Mouse (Mus musculus): ENCODE measurements at regions not wholly inside any gene's neighbourhood (a gene's known extent, or its start where the extent isn't known, plus 50 kb on each side); places are given as distances from the start of the nearest gene placed in this dataset.

GRCm38 (mm10) chr5:73904146-73904811 is 164.0 kb downstream of the Usp46 start:
- 90% methylated on average over 8 of the region's 8 CpGs for WGBS
- H3K4me2 ChIP-seq (ENCODE audit: low read depth): no peak overlapping the region
- no peak for DNase-seq (ENCODE audit: low spot score)

DNA sequence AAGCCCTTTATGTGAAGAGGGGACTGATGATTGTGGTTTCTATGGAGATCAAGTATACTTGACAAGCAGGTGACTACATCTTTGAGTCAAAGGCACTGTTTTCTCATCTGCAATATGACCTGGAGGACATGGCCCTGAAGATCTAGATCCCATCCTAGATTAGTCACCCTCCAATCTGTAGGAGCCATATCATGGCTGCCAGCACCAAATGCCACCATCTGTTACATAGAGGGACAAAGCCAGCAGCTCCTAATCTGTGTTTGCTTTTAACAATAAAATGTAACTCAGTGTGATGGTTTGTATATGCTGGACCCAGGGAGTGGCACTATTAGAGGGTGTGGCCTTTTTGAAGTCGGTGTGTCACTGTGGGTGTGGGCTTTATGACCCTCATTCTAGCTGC is 156.1 kb downstream of the Usp46 start:
- H3K36me3 ChIP-seq (ENCODE audit: control insufficient read depth, insufficient read depth, low read length): no peaks in the 10 kb centered on the region

More at GRCm38 (mm10) chr5:73904146-73904811, 164.0 kb downstream of the Usp46 start:
- Histone ChIP-seq H3K9me3 (ENCODE audit: control insufficient read depth, low read length) (no peaks in the 10 kb centered on the region), H3K9ac (ENCODE audit: low read length) (no peak overlapping the region), H3K27ac (ENCODE audit: low read depth, low read length) (no peak overlapping the region), H3K4me3 (ENCODE audit: low read depth, low read length) (no peak overlapping the region), H3K36me3 (ENCODE audit: control insufficient read depth, insufficient read depth, low read length) (no peaks in the 10 kb centered on the region), H3K4me1 (ENCODE audit: control insufficient read depth, insufficient read depth, low read length) (peaks cover 4% of the 10 kb centered on the region; the same call in 1 of the 2 replicates), H3K27me3 (ENCODE audit: control insufficient read depth, insufficient read depth, low read length) (no peaks in the 10 kb centered on the region)
- ATAC-seq (ENCODE audit: insufficient read depth, low FRiP score, low TSS enrichment): no peak

GRCm38 (mm10) chr5:73913116-73913515 is 155.1 kb downstream of the Usp46 start:
- Histone ChIP-seq H3K9me3 (ENCODE audit: control insufficient read depth, low read length) (no peaks in the 10 kb centered on the region), H3K27me3 (ENCODE audit: control insufficient read depth, insufficient read depth, low read length) (no peaks in the 10 kb centered on the region), H3K36me3 (ENCODE audit: control insufficient read depth, insufficient read depth, low read length) (no peaks in the 10 kb centered on the region), H3K4me2 (ENCODE audit: low read depth) (no peak overlapping the region), H3K9ac (ENCODE audit: low read length) (no peak overlapping the region), H3K27ac (ENCODE audit: low read depth, low read length) (no peak overlapping the region), H3K4me3 (ENCODE audit: low read depth, low read length) (no peak overlapping the region), H3K4me1 (ENCODE audit: control insufficient read depth, insufficient read depth, low read length) (no peaks in the 10 kb centered on the region)
- DNase-seq (ENCODE audit: low spot score) (peak; percentile 46), ATAC-seq (ENCODE audit: insufficient read depth, low FRiP score, low TSS enrichment) (no peak)
- WGBS: 37% methylated on average over 6 of the region's 6 CpGs

More for the DNA sequence above, 156.1 kb downstream of the Usp46 start:
- ATAC-seq (ENCODE audit: insufficient read depth, low FRiP score, low TSS enrichment) (no peak), DNase-seq (ENCODE audit: low spot score) (no peak)
- WGBS: 85% methylated on average over 1 of the region's 1 CpGs
- Histone ChIP-seq H3K27me3 (ENCODE audit: control insufficient read depth, insufficient read depth, low read length) (no peaks in the 10 kb centered on the region), H3K4me3 (ENCODE audit: low read depth, low read length) (no peak overlapping the region), H3K27ac (ENCODE audit: low read depth, low read length) (no peak overlapping the region), H3K4me2 (ENCODE audit: low read depth) (no peak overlapping the region), H3K9ac (ENCODE audit: low read length) (no peak overlapping the region), H3K4me1 (ENCODE audit: control insufficient read depth, insufficient read depth, low read length) (no peaks in the 10 kb centered on the region), H3K9me3 (ENCODE audit: control insufficient read depth, low read length) (no peaks in the 10 kb centered on the region)

DNA sequence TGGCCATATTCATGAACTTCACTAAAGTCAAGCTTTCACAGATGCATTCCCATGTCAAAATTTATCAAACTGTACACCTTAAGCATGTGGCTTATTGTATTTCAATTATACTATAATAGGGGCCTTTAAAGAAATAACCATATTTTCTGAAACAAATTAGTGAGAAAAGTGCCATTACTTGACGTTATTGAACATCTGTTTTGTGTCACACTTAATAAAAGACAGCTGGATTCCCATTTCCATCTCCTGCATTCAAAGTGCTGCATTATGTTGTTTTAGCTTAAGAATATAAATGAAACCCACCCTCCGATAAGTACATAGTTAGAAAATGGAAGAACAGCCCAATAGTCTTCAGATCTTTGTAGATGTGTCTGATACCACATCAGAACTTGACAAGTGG is 150.2 kb downstream of the Usp46 start:
- Histone ChIP-seq H3K9me3 (ENCODE audit: control insufficient read depth, low read length) (no peaks in the 10 kb centered on the region), H3K4me1 (ENCODE audit: control insufficient read depth, insufficient read depth, low read length) (no peaks in the 10 kb centered on the region), H3K27ac (ENCODE audit: low read depth, low read length) (no peak overlapping the region), H3K4me3 (ENCODE audit: low read depth, low read length) (no peak overlapping the region), H3K4me2 (ENCODE audit: low read depth) (no peak overlapping the region), H3K27me3 (ENCODE audit: control insufficient read depth, insufficient read depth, low read length) (no peaks in the 10 kb centered on the region), H3K9ac (ENCODE audit: low read length) (no peak overlapping the region), H3K36me3 (ENCODE audit: control insufficient read depth, insufficient read depth, low read length) (no peaks in the 10 kb centered on the region)
- no peak for DNase-seq (ENCODE audit: low spot score)
- ATAC-seq (ENCODE audit: insufficient read depth, low FRiP score, low TSS enrichment): no peak
- 67% methylated on average over 2 of the region's 2 CpGs for WGBS

DNA sequence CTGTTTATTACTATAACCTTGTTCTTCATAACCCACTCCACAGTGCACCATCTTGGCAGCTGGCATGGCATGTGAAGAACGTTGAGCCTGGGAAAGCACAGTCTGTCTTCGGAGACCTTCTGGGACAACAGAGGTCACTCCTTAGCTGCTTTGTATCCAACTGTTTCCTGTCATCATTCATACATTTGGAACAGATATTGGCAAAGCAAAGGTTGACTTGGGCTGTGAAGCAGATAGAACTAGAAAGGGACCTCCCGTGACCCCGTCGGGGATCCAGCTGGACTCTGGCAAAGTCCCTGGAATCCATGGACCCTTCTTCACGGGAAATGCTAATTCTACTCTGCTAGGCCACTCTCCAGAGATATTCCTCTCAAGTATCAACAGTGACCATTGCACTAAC is 148.3 kb downstream of the Usp46 start:
- ATAC-seq (ENCODE audit: insufficient read depth, low FRiP score, low TSS enrichment) (no peak), DNase-seq (ENCODE audit: low spot score) (no peak)
- Histone ChIP-seq H3K27ac (ENCODE audit: low read depth, low read length) (no peak overlapping the region), H3K4me3 (ENCODE audit: low read depth, low read length) (no peak overlapping the region), H3K9ac (ENCODE audit: low read length) (no peak overlapping the region), H3K27me3 (ENCODE audit: control insufficient read depth, insufficient read depth, low read length) (no peaks in the 10 kb centered on the region), H3K36me3 (ENCODE audit: control insufficient read depth, insufficient read depth, low read length) (no peaks in the 10 kb centered on the region), H3K4me2 (ENCODE audit: low read depth) (no peak overlapping the region), H3K9me3 (ENCODE audit: control insufficient read depth, low read length) (no peaks in the 10 kb centered on the region), H3K4me1 (ENCODE audit: control insufficient read depth, insufficient read depth, low read length) (no peaks in the 10 kb centered on the region)
- WGBS: 83% methylated on average over 6 of the region's 6 CpGs

DNA sequence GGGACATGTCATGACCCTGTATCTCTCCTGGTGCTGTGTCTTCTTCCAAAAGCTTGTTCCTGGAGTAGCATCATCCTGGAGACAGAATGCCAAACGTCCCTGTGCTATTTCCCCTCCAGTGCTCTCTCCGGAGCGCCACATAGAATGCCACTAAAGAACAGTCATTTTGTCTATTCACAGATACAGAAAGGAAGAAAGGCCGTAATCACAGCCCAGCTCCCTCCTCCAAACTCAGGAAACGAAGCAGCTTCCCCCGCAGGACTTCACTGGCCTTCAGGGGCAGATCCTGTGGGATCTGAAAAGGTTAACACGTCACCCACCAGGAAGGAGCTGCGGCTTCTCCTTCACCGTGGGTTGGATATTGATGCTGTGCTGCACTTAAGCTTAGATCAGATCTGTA is 140.7 kb downstream of the Usp46 start:
- Histone ChIP-seq H3K27ac (ENCODE audit: low read depth, low read length) (no peak overlapping the region), H3K9me3 (ENCODE audit: control insufficient read depth, low read length) (no peaks in the 10 kb centered on the region), H3K4me1 (ENCODE audit: control insufficient read depth, insufficient read depth, low read length) (no peaks in the 10 kb centered on the region), H3K36me3 (ENCODE audit: control insufficient read depth, insufficient read depth, low read length) (no peaks in the 10 kb centered on the region; the same call in 1 of the 2 replicates), H3K9ac (ENCODE audit: low read length) (no peak overlapping the region), H3K4me2 (ENCODE audit: low read depth) (no peak overlapping the region), H3K4me3 (ENCODE audit: low read depth, low read length) (no peak overlapping the region), H3K27me3 (ENCODE audit: control insufficient read depth, insufficient read depth, low read length) (no peaks in the 10 kb centered on the region)
- DNase-seq (ENCODE audit: low spot score): no peak
- no peak for ATAC-seq (ENCODE audit: insufficient read depth, low FRiP score, low TSS enrichment)
- WGBS: 63% methylated on average over 9 of the region's 9 CpGs

DNA sequence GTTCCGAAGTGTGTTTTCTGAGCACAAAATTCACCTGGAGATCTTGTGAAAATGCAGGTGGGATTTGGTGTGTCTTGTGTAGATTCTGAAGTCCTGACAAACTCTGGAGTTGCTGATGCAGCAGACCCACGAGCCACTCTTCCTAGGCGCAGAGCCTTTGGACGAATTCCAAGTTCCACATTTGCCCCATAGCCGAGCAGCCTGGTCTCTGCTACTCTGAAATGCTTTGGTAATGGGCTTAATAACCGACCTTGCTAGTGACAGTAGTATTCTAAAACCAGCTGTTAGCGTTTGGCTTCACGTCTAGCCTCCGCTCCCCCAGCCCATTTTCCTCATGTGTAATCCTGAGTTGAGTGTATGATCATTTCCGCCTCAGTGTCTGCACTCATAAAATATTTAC is 139.5 kb downstream of the Usp46 start:
- Histone ChIP-seq H3K4me3 (ENCODE audit: low read depth, low read length) (no peak overlapping the region), H3K9me3 (ENCODE audit: control insufficient read depth, low read length) (no peaks in the 10 kb centered on the region), H3K4me2 (ENCODE audit: low read depth) (no peak overlapping the region), H3K36me3 (ENCODE audit: control insufficient read depth, insufficient read depth, low read length) (no peaks in the 10 kb centered on the region; the same call in 1 of the 2 replicates), H3K4me1 (ENCODE audit: control insufficient read depth, insufficient read depth, low read length) (no peaks in the 10 kb centered on the region), H3K27me3 (ENCODE audit: control insufficient read depth, insufficient read depth, low read length) (no peaks in the 10 kb centered on the region), H3K9ac (ENCODE audit: low read length) (no peak overlapping the region), H3K27ac (ENCODE audit: low read depth, low read length) (no peak overlapping the region)
- WGBS: 87% methylated on average over 10 of the region's 10 CpGs
- DNase-seq (ENCODE audit: low spot score): no peak
- ATAC-seq (ENCODE audit: insufficient read depth, low FRiP score, low TSS enrichment): no peak

DNA sequence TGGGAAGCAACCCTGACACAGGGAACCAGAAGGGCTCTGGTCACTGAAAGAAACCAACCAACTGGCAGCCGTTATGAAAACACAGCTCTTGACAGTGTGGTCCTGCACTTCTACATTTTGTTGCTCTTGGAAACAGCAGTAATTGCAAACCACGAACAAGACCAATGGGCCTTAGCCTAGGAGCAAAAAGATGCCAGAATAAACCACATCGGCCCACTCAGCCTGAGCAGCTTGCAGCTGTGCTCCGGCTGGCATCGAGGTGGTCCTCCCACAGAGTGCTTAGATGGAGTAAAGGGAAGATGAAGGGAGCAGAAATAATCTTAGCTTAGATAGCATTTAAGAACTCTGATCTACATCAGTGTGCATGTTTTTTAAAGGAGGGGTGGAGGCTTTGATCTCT is 138.0 kb downstream of the Usp46 start:
- no peak overlapping the region for H3K9ac ChIP-seq (ENCODE audit: low read length)
- 84% methylated on average over 5 of the region's 5 CpGs for WGBS
- H3K27ac ChIP-seq (ENCODE audit: low read depth, low read length): no peak overlapping the region
- no peaks in the 10 kb centered on the region for H3K4me1 ChIP-seq (ENCODE audit: control insufficient read depth, insufficient read depth, low read length)
- ATAC-seq (ENCODE audit: insufficient read depth, low FRiP score, low TSS enrichment) (no peak), DNase-seq (ENCODE audit: low spot score) (no peak)
- H3K36me3 ChIP-seq (ENCODE audit: control insufficient read depth, insufficient read depth, low read length): no peaks in the 10 kb centered on the region; the same call in 1 of the 2 replicates
- H3K4me3 ChIP-seq (ENCODE audit: low read depth, low read length): no peak overlapping the region
- no peak overlapping the region for H3K4me2 ChIP-seq (ENCODE audit: low read depth)
- no peaks in the 10 kb centered on the region for H3K27me3 ChIP-seq (ENCODE audit: control insufficient read depth, insufficient read depth, low read length)
- no peaks in the 10 kb centered on the region for H3K9me3 ChIP-seq (ENCODE audit: control insufficient read depth, low read length)

DNA sequence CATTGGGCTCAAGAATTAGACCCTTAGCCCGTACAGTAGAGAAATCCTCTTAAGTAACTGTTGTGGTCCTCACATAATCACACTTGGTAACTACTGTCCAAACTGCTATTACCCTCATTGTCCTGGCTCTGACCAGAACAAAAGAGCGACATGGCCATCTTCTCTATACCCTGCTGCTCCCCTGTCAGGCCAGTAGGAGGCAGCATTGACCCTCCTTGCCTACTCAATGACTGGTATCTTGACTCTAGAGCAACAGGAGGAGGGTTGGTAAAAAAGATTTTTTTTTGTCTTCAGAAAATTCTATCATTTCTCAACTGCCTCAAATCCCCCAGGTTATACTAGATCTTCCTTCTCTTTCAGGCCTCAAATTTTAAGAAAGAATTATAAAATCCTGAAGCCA is 130.4 kb downstream of the Usp46 start:
- Histone ChIP-seq H3K4me1 (ENCODE audit: control insufficient read depth, insufficient read depth, low read length) (no peaks in the 10 kb centered on the region), H3K36me3 (ENCODE audit: control insufficient read depth, insufficient read depth, low read length) (no peaks in the 10 kb centered on the region), H3K27ac (ENCODE audit: low read depth, low read length) (no peak overlapping the region), H3K9me3 (ENCODE audit: control insufficient read depth, low read length) (no peaks in the 10 kb centered on the region), H3K4me3 (ENCODE audit: low read depth, low read length) (no peak overlapping the region), H3K4me2 (ENCODE audit: low read depth) (no peak overlapping the region), H3K27me3 (ENCODE audit: control insufficient read depth, insufficient read depth, low read length) (no peaks in the 10 kb centered on the region), H3K9ac (ENCODE audit: low read length) (no peak overlapping the region)
- peak; percentile 40 for DNase-seq (ENCODE audit: low spot score)
- ATAC-seq (ENCODE audit: insufficient read depth, low FRiP score, low TSS enrichment): no peak
- 65% methylated on average over 2 of the region's 2 CpGs for WGBS

All from neural tube, embryonic 11.5 days (tissue).